Mouse (Mus musculus) embryonic facial prominence, embryonic 14.5 days (tissue): ENCODE results near the gene Dyrk1a. TPM values are rescaled to one million over a fixed set of nuclear protein-coding genes. Genes with fewer than 3 reads are reported as not detected.
A peak's percentile ranks its signal among the peaks of the same experiment; 100 is the strongest.

Source experiments
- ATAC-seq: fragments of 200-750 bp; cut with Nextera tagmentation; 2 replicates; pipeline ENCODE4 v1.8.0; 2017; ENCODE audit warnings: low read depth, moderate number of reproducible peaks, moderate TSS enrichment
- DNase-seq: peaks from one replicate; pipeline ENCODE4 v3.0.0-alpha.2; 2015; ENCODE audit warnings: low spot score
- H3K27ac ChIP-seq: fragments of 300-500 bp; sonication (generic); replicated peaks from 2 replicates; pipeline ENCODE4 v1.5.1; 2014; ENCODE audit warnings: low read depth, mild to moderate bottlenecking, low read length, moderate library complexity
- H3K27me3 ChIP-seq: fragments of 300-500 bp; sonication (generic); replicated peaks from 2 replicates; pipeline ENCODE4 v1.6.1; 2014; ENCODE audit warnings: low read length; ENCODE audit not compliant: control insufficient read depth, insufficient read depth
- H3K36me3 ChIP-seq: fragments of 300-500 bp; sonication (generic); 2 replicates; pipeline ENCODE4 v1.6.1; 2014; ENCODE audit warnings: low read length, mixed read lengths; ENCODE audit not compliant: control insufficient read depth, insufficient read depth
- H3K4me1 ChIP-seq: fragments of 300-500 bp; sonication (generic); 2 replicates; pipeline ENCODE4 v1.6.1; 2014; ENCODE audit warnings: antibody characterized with exemption, low read length; ENCODE audit not compliant: control insufficient read depth, insufficient read depth
- H3K4me2 ChIP-seq: fragments of 300-500 bp; sonication (generic); 2 replicates; pipeline ENCODE4 v1.6.1; 2014; ENCODE audit warnings: low read depth, mild to moderate bottlenecking, low read length, moderate library complexity, mixed read lengths
- H3K4me3 ChIP-seq: fragments of 300-500 bp; sonication (generic); 2 replicates; pipeline ENCODE4 v1.5.1; 2014; ENCODE audit warnings: low read depth, mild to moderate bottlenecking, low read length
- H3K9ac ChIP-seq: fragments of 300-500 bp; sonication (generic); 2 replicates; pipeline ENCODE4 v1.6.1; 2014; ENCODE audit warnings: low read depth, mild to moderate bottlenecking, low read length, moderate library complexity, mixed read lengths
- H3K9me3 ChIP-seq: fragments of 300-500 bp; sonication (generic); 2 replicates; pipeline ENCODE4 v1.6.1; 2016; ENCODE audit warnings: low read length; ENCODE audit not compliant: control insufficient read depth
- WGBS: fragments of 180-500 bp; shearing (Covaris S2); extraction: QIAGEN DNeasy Blood & Tissue Kit; methylation state at CpG from one replicate; pipeline ENCODE4 v1.1.7; 2014; 5-methylcytosine and 5-hydroxymethylcytosine counted together
- polyA plus RNA-seq: library from polyadenylated mRNA; unstranded; fragments of >200 nt; fragmentation: Nextera tagmentation; extraction: Ambion mirVana; gene quantifications from 2 replicates; pipeline ENCODE4 v1.2.1, GENCODE M21; 2014

Gene Dyrk1a
- polyA plus RNA-seq, 1 experiment from 2014 or later: 11.2 TPM

DNA sequence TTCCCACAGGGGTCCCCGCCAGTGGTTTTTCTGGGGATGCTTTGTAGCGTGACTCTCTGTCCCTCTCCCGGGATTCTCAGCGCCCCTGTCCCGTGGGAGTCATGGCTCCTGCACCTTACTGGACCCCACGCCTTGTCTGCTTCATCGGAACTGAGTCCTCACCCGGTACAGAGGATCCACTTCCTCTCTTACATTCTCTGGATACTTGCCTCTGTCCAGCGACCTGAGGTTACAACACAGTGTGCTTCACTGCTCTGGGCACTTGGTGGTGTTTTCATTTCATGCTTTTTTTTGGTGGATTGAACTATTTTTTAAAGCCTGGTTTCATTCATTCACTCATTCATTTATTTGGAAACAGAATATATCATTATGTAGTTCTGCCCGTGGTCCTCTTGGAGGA, 20.0 kb upstream of the Dyrk1a start:
- DNase-seq (no peak), ATAC-seq (no peak)
- Histone ChIP-seq H3K27me3 (no peaks in the 10 kb centered on the region), H3K27ac (no peak overlapping the region), H3K36me3 (no peaks in the 10 kb centered on the region), H3K4me2 (no peak overlapping the region), H3K9me3 (no peaks in the 10 kb centered on the region), H3K4me1 (no peaks in the 10 kb centered on the region), H3K9ac (no peak overlapping the region), H3K4me3 (no peak overlapping the region)
- 70% methylated on average over 10 of the region's 10 CpGs for WGBS

DNA sequence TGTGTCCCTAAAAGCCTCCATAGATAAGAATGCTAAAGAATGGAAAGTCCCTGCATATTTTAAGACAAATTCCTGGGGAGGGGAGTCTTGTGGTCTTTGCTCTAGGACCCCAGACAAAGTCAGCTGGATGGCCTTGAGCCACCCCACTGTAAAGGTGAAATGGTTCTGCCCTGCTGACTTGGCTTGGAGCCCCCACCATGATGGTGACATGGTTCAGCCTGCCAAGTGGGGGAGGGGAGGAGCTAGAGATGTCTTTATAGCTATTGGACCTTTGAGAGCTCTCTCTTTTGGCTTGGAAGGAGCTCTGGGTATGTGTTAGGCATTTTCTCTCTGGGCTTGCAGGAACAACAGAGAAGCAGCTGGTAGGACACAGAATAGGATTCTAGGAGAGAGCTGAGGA, 17.9 kb upstream of the Dyrk1a start:
- Histone ChIP-seq H3K4me1 (no peaks in the 10 kb centered on the region), H3K27ac (no peak overlapping the region), H3K27me3 (no peaks in the 10 kb centered on the region), H3K4me3 (no peak overlapping the region), H3K4me2 (no peak overlapping the region), H3K9ac (no peak overlapping the region), H3K9me3 (no peaks in the 10 kb centered on the region), H3K36me3 (no peaks in the 10 kb centered on the region)
- ATAC-seq (no peak), DNase-seq (no peak)

DNA sequence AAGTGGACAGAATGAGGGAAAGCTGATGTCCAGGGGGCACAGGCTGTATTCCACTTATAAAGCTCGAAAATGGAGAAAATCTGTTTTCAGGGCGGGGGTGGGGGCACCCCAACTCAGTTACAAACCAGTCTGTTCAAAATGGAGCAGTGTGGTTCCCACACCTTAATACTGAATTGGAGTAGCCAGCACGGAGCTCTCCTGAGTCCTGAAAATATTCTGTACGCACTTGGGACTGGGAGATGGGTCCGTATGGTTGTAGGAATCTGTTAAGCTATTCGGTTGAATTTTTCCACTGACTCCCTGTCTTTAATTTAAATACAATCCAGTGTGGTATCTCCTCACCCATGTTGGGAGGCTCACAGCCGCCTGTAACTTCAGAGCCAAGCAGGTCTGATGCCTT, 14.5 kb upstream of the Dyrk1a start:
- Histone ChIP-seq H3K36me3 (no peaks in the 10 kb centered on the region), H3K4me1 (no peaks in the 10 kb centered on the region), H3K4me2 (no peak overlapping the region), H3K27me3 (no peaks in the 10 kb centered on the region), H3K4me3 (no peak overlapping the region), H3K27ac (no peak overlapping the region), H3K9me3 (no peaks in the 10 kb centered on the region), H3K9ac (no peak overlapping the region)
- ATAC-seq: no peak
- WGBS: 67% methylated on average over 7 of the region's 7 CpGs
- peak; percentile 28 for DNase-seq

DNA sequence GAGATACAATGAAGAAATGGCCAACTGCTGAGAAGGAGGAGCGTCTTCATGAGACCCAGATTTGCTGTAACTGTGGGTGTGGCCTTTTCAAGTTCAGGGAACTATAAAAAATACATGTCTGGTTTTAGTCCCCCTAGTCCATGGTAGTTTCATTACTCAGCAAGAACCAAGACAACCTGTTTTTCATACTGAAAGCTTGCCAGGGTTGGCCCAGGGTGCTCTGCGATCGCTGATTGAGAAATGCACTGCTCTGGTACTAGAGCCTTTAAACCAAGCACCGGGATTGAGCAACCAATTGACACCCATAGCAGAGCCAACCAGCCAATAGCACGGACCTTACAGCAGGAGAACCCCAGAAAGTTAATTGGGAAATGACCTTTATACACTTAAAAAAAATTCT, 13.6 kb upstream of the Dyrk1a start:
- no peak for ATAC-seq
- Histone ChIP-seq H3K4me2 (no peak overlapping the region), H3K36me3 (no peaks in the 10 kb centered on the region), H3K4me1 (no peaks in the 10 kb centered on the region), H3K27me3 (no peaks in the 10 kb centered on the region), H3K9ac (no peak overlapping the region), H3K9me3 (no peaks in the 10 kb centered on the region), H3K27ac (no peak overlapping the region), H3K4me3 (no peak overlapping the region)
- no peak for DNase-seq
- WGBS: 80% methylated on average over 5 of the region's 5 CpGs

DNA sequence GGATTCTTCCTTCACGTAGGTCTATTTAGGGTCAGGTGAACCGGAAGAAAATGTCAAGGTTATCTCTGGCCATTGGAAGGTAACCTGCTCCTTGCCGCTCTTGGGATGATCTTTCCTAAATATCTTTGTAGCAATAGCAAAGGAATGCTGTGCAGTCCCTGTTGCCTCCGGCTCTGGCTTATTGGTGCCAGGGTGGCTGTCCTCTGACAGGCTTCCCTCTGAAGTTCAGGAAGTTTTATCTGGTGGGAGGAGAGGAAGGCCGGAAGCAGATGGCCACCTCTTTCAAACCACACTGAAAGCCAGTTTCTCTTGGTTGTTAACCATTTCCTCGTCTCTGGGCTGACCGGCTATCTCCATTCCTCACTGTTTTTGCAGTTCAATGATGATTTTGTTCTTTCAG, 10.5 kb upstream of the Dyrk1a start:
- ATAC-seq: no peak
- Histone ChIP-seq H3K27ac (no peak overlapping the region), H3K27me3 (no peaks in the 10 kb centered on the region), H3K9ac (no peak overlapping the region), H3K4me2 (no peak overlapping the region), H3K9me3 (no peaks in the 10 kb centered on the region), H3K4me3 (no peak overlapping the region), H3K4me1 (no peaks in the 10 kb centered on the region), H3K36me3 (no peaks in the 10 kb centered on the region)
- no peak for DNase-seq
- 49% methylated on average over 7 of the region's 7 CpGs for WGBS

DNA sequence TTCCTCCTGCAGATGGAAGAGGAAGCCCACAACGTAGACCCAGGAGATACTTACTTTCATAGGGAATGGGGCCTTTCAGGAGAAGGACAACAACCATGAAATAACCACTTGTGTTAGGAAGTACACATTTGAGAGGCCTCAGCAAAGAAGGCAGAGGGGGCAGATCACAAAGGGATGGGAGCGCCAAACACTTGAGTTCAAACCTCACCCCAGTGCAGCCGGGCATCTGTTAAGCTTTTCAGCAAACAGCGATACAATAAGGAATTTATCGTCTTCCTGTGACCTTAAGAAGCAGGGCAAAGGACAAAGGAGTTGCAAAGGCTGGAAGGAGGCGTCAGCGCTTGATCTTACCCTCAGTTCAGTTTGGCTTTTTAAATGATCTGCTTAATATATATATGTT, 10.0 kb upstream of the Dyrk1a start:
- ATAC-seq (no peak), DNase-seq (no peak)
- Histone ChIP-seq H3K4me1 (no peaks in the 10 kb centered on the region), H3K9ac (no peak overlapping the region), H3K4me2 (no peak overlapping the region), H3K9me3 (no peaks in the 10 kb centered on the region), H3K4me3 (no peak overlapping the region), H3K36me3 (no peaks in the 10 kb centered on the region), H3K27me3 (no peaks in the 10 kb centered on the region), H3K27ac (no peak overlapping the region)
- 68% methylated on average over 7 of the region's 7 CpGs for WGBS

DNA sequence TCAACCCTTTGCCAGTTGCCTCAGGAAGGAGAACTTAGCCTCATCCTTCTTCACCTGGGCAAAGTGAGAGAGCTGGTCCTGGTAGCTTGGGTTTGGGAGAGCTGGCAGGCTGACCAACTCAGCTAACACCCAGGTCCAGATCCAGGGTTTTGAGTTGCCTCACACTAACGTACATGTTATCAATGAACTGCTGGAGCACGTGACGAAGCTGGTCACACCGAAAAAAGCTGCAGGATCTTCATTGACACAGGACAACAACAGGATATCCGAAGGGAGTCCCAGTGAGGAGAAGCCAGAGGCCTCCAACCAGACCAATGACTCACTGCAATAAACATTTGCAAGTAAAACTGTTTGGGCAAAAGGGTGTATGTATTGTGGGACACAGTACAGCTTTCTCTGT, 9.2 kb upstream of the Dyrk1a start:
- Histone ChIP-seq H3K4me1 (no peaks in the 10 kb centered on the region), H3K36me3 (no peaks in the 10 kb centered on the region), H3K27ac (no peak overlapping the region), H3K9me3 (no peaks in the 10 kb centered on the region), H3K27me3 (no peaks in the 10 kb centered on the region), H3K4me3 (no peak overlapping the region), H3K9ac (no peak overlapping the region), H3K4me2 (no peak overlapping the region)
- 76% methylated on average over 5 of the region's 5 CpGs for WGBS
- DNase-seq (no peak), ATAC-seq (no peak)

DNA sequence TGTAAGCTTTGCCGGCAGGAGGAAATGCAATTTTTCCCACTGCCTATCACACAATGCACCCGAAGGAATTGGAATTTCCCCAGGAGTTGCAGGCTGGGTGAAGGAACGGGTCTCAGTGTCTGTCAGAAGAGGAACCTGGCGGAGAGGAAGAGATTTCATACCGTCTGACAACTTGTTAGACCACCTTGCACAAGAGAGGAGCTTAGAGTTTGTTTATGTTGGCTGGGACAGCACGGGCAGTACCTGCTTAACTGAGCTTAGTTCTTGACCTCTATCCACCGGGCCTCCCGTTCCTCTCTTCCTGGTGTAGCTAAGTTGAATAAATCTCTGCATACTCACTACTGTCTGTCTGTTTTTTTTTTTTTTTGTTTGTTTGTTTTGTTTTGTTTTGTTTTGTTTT, 3.7 kb upstream of the Dyrk1a start:
- Histone ChIP-seq H3K9ac (no peak overlapping the region), H3K4me1 (no peaks in the 10 kb centered on the region), H3K27ac (no peak overlapping the region), H3K9me3 (no peaks in the 10 kb centered on the region), H3K4me2 (no peak overlapping the region), H3K4me3 (no peak overlapping the region), H3K36me3 (no peaks in the 10 kb centered on the region), H3K27me3 (no peaks in the 10 kb centered on the region)
- ATAC-seq (no peak), DNase-seq (peak; percentile 54)
- WGBS: 52% methylated on average over 8 of the region's 8 CpGs

DNA sequence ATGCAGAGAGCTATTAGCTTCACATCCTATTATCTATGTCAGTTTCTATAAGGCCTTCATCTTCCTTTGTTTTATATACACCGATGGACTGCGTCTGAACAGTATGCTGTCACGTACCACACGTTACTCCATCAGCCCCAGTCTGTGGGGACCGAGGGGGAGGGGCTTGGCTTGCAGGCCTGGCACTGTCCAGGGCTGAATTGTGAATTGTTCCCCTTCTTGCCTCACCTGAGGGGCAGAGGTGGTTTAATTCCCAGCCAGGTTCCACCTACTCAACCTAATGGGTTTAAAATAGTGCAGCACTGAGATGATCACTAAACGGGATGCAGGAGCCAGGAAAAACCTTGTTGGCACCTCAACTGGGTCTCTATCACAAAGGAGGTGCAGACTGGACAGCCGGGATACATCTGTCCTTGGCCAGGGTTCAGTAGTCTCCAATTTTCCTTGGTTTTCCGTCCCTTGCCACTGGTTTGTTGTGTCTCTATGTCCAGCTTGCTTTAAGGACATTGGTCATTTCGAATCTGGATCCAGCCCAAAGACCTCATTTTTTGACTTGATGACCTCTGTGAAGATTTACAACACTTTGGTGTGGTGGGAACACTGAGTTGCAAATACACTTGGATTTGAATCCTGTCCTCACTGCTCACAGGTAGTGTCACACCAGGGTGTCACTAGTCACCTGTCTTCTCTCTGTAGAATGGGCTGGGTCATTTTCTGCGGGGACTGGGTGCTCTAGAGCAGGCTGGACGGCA, 2.8 kb upstream of the Dyrk1a start:
- no peak overlapping the region for H3K27ac ChIP-seq
- H3K27me3 ChIP-seq: no peaks in the 10 kb centered on the region
- 80% methylated on average over 11 of the region's 11 CpGs for WGBS
- H3K9ac ChIP-seq: no peak overlapping the region
- no peak overlapping the region for H3K4me2 ChIP-seq
- no peaks in the 10 kb centered on the region for H3K9me3 ChIP-seq
- no peak overlapping the region for H3K4me3 ChIP-seq
- ATAC-seq (no peak), DNase-seq (no peak)
- H3K36me3 ChIP-seq: no peaks in the 10 kb centered on the region
- H3K4me1 ChIP-seq: peaks cover 6% of the 10 kb centered on the region
